Mouse (Mus musculus): ENCODE results near the gene Pgbd5. TPM values are rescaled to one million over a fixed set of nuclear protein-coding genes. Genes with fewer than 3 reads are reported as not detected.

Pgbd5 gene
- polyA plus RNA-seq, 1 experiment: 0.16 TPM

DNA sequence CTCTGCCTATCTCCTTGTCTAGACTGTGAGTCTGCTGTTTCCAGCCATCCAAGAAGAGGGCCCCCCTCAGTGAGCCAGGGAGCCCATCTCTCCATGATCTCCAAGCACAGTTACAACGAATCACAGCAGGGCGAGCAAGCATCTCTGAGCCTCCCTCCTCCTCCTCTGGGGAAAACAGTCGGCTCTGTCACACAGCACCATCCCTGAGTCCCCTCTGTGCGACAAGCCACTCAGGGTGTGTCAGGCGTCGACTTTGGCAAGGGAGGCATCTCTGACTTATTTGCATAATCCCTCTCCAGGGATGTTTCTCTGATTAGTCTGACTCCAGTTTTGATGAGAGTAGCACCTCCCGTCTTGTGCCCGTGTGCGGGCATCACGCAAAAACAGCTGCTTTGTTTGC, 57.2 kb downstream of the Pgbd5 start:
- Histone ChIP-seq H3K27me3 (ENCODE audit: control insufficient read depth, insufficient read depth, low read length) (no peaks in the 10 kb centered on the region), H3K4me3 (ENCODE audit: extremely low read depth, insufficient read depth, insufficient read length) (no peak overlapping the region), H3K27ac (ENCODE audit: insufficient read depth, low read length) (no peak overlapping the region), H3K36me3 (ENCODE audit: control insufficient read depth, insufficient read depth, low read length) (no peaks in the 10 kb centered on the region), H3K4me1 (ENCODE audit: control insufficient read depth, insufficient read depth, insufficient read length) (no peaks in the 10 kb centered on the region)
- 79% methylated on average over 10 of the region's 10 CpGs for WGBS
- DNase-seq (ENCODE audit: low read depth in 1 of 2, low spot score in 2 of 2): no peak
- TF ChIP-seq CTCF (IDR thresholded peaks at IDR 0.05; ENCODE audit: extremely low read depth, insufficient read depth, insufficient read length, insufficient replicate concordance) (no peak), POLR2A (IDR thresholded peaks at IDR 0.05; ENCODE audit: low read depth, low read length) (no peak)

DNA sequence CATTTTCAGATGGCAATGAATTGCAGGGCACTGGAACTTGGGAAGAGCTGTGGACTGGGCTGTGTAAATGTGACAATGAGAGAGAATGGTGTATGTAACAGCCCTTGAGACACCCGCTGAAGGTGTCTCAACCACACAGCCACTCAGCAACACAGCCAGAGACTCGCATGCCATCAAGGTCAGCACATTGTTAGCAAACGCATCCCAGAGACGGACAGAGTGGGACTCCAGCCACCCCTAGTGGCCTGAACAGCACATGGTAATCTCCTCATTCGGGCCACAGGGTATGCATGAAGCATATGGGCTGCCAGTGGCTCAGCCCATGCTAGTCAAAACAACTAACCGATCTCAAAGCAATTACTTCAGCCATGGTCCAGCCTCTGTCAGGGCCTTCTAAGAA, 60.2 kb downstream of the Pgbd5 start:
- Histone ChIP-seq H3K27me3 (ENCODE audit: control insufficient read depth, insufficient read depth, low read length) (no peaks in the 10 kb centered on the region), H3K4me3 (ENCODE audit: extremely low read depth, insufficient read depth, insufficient read length) (no peak overlapping the region), H3K27ac (ENCODE audit: insufficient read depth, low read length) (no peak overlapping the region), H3K4me1 (ENCODE audit: control insufficient read depth, insufficient read depth, insufficient read length) (no peaks in the 10 kb centered on the region), H3K36me3 (ENCODE audit: control insufficient read depth, insufficient read depth, low read length) (no peaks in the 10 kb centered on the region)
- no peak for TF ChIP-seq POLR2A (IDR thresholded peaks at IDR 0.05; ENCODE audit: low read depth, low read length)
- no peak for TF ChIP-seq CTCF (IDR thresholded peaks at IDR 0.05; ENCODE audit: extremely low read depth, insufficient read depth, insufficient read length, insufficient replicate concordance)
- WGBS: 73% methylated on average over 6 of the region's 6 CpGs
- no peak for DNase-seq (ENCODE audit: low read depth in 1 of 2, low spot score in 2 of 2)

DNA sequence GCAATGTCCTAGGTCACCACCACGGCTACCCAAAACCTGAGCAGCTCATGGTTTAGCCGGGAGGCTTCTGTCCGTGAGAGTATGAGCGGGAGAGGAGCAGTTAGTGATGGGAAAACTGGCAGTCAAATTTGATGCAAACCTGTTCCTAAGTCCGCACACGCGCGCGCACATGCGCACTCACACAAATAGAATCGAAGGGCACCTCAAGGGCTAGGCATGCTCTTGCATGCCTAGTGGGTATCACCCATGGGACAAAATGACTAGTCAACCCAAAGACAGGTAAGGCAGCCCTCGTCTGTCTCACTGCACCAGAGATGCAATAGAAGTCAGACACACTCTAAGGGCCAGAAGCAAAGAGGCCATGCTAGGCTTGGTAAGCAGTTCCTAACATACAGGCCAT, 63.1 kb downstream of the Pgbd5 start:
- no peak overlapping the region for H3K27ac ChIP-seq (ENCODE audit: insufficient read depth, low read length)
- no peaks in the 10 kb centered on the region for H3K36me3 ChIP-seq (ENCODE audit: control insufficient read depth, insufficient read depth, low read length)
- no peaks in the 10 kb centered on the region for H3K4me1 ChIP-seq (ENCODE audit: control insufficient read depth, insufficient read depth, insufficient read length)
- TF ChIP-seq CTCF (IDR thresholded peaks at IDR 0.05; ENCODE audit: extremely low read depth, insufficient read depth, insufficient read length, insufficient replicate concordance): no peak
- no peak for TF ChIP-seq POLR2A (IDR thresholded peaks at IDR 0.05; ENCODE audit: low read depth, low read length)
- no peaks in the 10 kb centered on the region for H3K27me3 ChIP-seq (ENCODE audit: control insufficient read depth, insufficient read depth, low read length)
- H3K4me3 ChIP-seq (ENCODE audit: extremely low read depth, insufficient read depth, insufficient read length): no peak overlapping the region
- DNase-seq (ENCODE audit: low read depth in 1 of 2, low spot score in 2 of 2): no peak
- 93% methylated on average over 12 of the region's 12 CpGs for WGBS

DNA sequence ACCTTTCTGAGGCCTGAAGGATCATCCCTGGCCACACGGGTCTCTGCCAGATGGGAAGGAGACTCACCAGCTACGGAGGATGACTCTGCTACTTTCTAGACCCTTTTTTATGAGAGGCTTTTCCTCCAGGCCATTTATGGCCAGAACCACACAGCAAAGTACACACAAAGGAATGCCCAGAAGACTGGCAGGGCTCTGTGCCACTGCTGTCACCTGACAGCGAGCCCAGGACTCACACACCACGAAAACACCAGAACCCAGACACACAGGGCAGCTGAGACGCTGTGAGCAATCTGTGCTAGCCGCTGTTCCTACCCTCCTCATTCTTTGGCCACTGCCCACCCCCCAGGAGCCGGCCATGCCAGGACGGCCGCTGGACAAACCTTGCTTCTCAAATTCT, 63.7 kb downstream of the Pgbd5 start:
- TF ChIP-seq POLR2A (IDR thresholded peaks at IDR 0.05; ENCODE audit: low read depth, low read length): no peak
- TF ChIP-seq CTCF (IDR thresholded peaks at IDR 0.05; ENCODE audit: extremely low read depth, insufficient read depth, insufficient read length, insufficient replicate concordance): no peak
- Histone ChIP-seq H3K27ac (ENCODE audit: insufficient read depth, low read length) (no peak overlapping the region), H3K4me1 (ENCODE audit: control insufficient read depth, insufficient read depth, insufficient read length) (no peaks in the 10 kb centered on the region), H3K36me3 (ENCODE audit: control insufficient read depth, insufficient read depth, low read length) (no peaks in the 10 kb centered on the region), H3K27me3 (ENCODE audit: control insufficient read depth, insufficient read depth, low read length) (no peaks in the 10 kb centered on the region), H3K4me3 (ENCODE audit: extremely low read depth, insufficient read depth, insufficient read length) (no peak overlapping the region)
- WGBS: 63% methylated on average over 9 of the region's 9 CpGs
- DNase-seq (ENCODE audit: low read depth in 1 of 2, low spot score in 2 of 2): no peak

DNA sequence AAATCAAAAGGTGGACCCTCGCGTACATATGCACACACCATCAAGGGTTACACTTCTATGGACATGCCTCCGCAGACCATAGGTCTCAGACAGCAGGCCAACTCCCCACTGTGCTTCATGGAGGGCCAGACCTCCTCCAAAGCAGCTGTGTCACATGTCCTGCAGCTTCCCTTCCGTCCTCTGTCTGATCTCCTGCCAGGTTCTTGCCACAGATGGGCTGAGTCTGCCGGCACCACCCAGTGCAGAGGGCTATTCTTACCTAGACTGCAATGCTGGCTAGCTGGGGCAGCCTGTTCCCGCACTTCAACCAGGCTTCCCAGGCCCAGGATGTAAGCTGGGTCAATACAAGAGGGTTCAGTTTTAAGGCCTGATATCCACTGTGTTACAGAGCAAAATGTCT, 64.3 kb downstream of the Pgbd5 start:
- Histone ChIP-seq H3K27ac (ENCODE audit: insufficient read depth, low read length) (no peak overlapping the region), H3K4me3 (ENCODE audit: extremely low read depth, insufficient read depth, insufficient read length) (no peak overlapping the region), H3K36me3 (ENCODE audit: control insufficient read depth, insufficient read depth, low read length) (no peaks in the 10 kb centered on the region), H3K27me3 (ENCODE audit: control insufficient read depth, insufficient read depth, low read length) (no peaks in the 10 kb centered on the region), H3K4me1 (ENCODE audit: control insufficient read depth, insufficient read depth, insufficient read length) (no peaks in the 10 kb centered on the region)
- 53% methylated on average over 6 of the region's 6 CpGs for WGBS
- no peak for DNase-seq (ENCODE audit: low read depth in 1 of 2, low spot score in 2 of 2)
- no peak for TF ChIP-seq POLR2A (IDR thresholded peaks at IDR 0.05; ENCODE audit: low read depth, low read length)
- no peak for TF ChIP-seq CTCF (IDR thresholded peaks at IDR 0.05; ENCODE audit: extremely low read depth, insufficient read depth, insufficient read length, insufficient replicate concordance)

DNA sequence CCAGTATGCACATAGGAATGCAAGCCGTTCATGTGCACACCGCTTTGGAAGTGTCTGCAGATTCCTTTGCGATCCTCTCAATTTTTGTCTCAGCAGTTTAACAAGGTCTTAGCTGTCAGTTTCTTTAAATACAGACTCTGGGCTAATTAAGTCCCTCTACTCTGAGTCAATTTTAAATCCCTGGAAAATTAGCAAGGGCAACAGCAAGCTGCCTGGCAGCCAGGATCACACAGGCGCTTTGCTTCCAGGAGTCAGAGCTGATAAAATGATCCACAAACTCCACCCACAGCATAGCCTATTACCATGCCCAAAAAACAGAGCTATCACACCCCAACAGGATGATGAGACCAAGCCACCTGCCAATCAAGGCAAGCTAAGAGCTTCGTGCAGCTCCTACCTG, 65.7 kb downstream of the Pgbd5 start:
- no peak for DNase-seq (ENCODE audit: low read depth in 1 of 2, low spot score in 2 of 2)
- H3K27ac ChIP-seq (ENCODE audit: insufficient read depth, low read length): no peak overlapping the region
- no peaks in the 10 kb centered on the region for H3K4me1 ChIP-seq (ENCODE audit: control insufficient read depth, insufficient read depth, insufficient read length)
- no peaks in the 10 kb centered on the region for H3K36me3 ChIP-seq (ENCODE audit: control insufficient read depth, insufficient read depth, low read length)
- H3K4me3 ChIP-seq (ENCODE audit: extremely low read depth, insufficient read depth, insufficient read length): no peak overlapping the region
- TF ChIP-seq POLR2A (IDR thresholded peaks at IDR 0.05; ENCODE audit: low read depth, low read length): no peak
- no peak for TF ChIP-seq CTCF (IDR thresholded peaks at IDR 0.05; ENCODE audit: extremely low read depth, insufficient read depth, insufficient read length, insufficient replicate concordance)
- H3K27me3 ChIP-seq (ENCODE audit: control insufficient read depth, insufficient read depth, low read length): no peaks in the 10 kb centered on the region
- 90% methylated on average over 5 of the region's 5 CpGs for WGBS

DNA sequence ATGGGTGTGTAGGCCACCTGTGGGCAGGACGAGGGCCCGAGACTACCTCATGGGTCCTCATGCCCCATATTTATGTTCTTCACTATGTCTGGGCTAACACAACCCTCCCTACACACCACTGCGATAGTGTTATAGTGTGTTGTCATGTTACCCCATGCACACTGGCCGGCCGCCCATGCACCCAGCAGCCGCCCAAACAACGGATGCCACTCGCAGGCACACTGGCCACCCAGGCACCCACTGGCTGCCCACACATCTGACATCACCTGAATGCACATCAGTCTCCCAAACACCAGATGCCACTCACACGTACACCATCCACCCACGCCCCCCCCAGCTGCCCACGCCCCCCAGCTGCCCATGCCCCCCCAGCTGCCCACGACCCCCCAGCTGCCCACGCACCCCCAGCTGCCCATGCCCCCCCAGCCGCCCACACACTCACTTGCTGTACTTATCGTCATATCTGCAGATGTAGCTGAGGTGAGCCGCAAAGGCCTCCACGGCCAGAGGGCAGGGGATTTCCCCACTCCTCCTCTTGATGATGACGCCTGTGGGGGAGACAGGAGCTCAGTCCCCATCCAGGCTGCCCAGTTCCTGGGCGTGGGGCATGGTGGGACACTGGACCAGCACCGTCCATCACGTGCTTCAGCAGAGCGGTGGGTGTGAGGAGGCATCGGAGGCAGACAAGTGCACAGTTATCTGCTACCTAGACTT, 67.9 kb downstream of the Pgbd5 start:
- Histone ChIP-seq H3K27ac (ENCODE audit: insufficient read depth, low read length) (no peak overlapping the region), H3K4me1 (ENCODE audit: control insufficient read depth, insufficient read depth, insufficient read length) (no peaks in the 10 kb centered on the region), H3K36me3 (ENCODE audit: control insufficient read depth, insufficient read depth, low read length) (no peaks in the 10 kb centered on the region), H3K27me3 (ENCODE audit: control insufficient read depth, insufficient read depth, low read length) (no peaks in the 10 kb centered on the region), H3K4me3 (ENCODE audit: extremely low read depth, insufficient read depth, insufficient read length) (no peak overlapping the region)
- DNase-seq (ENCODE audit: low read depth in 1 of 2, low spot score in 2 of 2): no peak
- TF ChIP-seq POLR2A (IDR thresholded peaks at IDR 0.05; ENCODE audit: low read depth, low read length) (no peak), CTCF (IDR thresholded peaks at IDR 0.05; ENCODE audit: extremely low read depth, insufficient read depth, insufficient read length, insufficient replicate concordance) (no peak)
- 74% methylated on average over 23 of the region's 23 CpGs for WGBS

Measured in spleen, adult 2 months (tissue).